Comparison of ENCODE assay signal across 8 mouse cellular contexts in genomic region chr2:60089528-60090247, GRCm38 (mm10).
DNase-seq lines count a peak whose midpoint lies in the region; ATAC-seq and TF ChIP-seq lines count a peak whose summit lies in the region.

No protein-coding gene starts in this region.

- 37% methylated on average over 15 of the region's 15 CpGs for WGBS in forebrain, embryonic 12.5 days
- 51% methylated on average over 15 of the region's 15 CpGs for WGBS in intestine, postnatal 0 days
- WGBS in midbrain, embryonic 16.5 days = 37% methylated on average over 15 of the region's 15 CpGs

- no peaks in the 10 kb centered on the region for H3K27me3 ChIP-seq in forebrain, embryonic 12.5 days
- no peaks in the 10 kb centered on the region for H3K27me3 ChIP-seq in intestine, postnatal 0 days (replicated peaks; ENCODE audit: control insufficient read depth, insufficient read depth, low read length)
- no peaks in the 10 kb centered on the region for H3K27me3 ChIP-seq in midbrain, embryonic 16.5 days (ENCODE audit: control insufficient read depth, insufficient read depth, low read depth, low read length)

- no peaks in the 10 kb centered on the region for H3K9me3 ChIP-seq in forebrain, embryonic 12.5 days
- H3K9me3 ChIP-seq in intestine, postnatal 0 days (ENCODE audit: control insufficient read depth) = no peaks in the 10 kb centered on the region
- no peaks in the 10 kb centered on the region for H3K9me3 ChIP-seq in midbrain, embryonic 16.5 days (replicated peaks; ENCODE audit: control insufficient read depth, low read length, poor library complexity, severe bottlenecking)

- peak overlapping the region; percentile 58 for H3K27ac ChIP-seq in forebrain, embryonic 12.5 days
- no peak overlapping the region for H3K27ac ChIP-seq in intestine, postnatal 0 days (ENCODE audit: low read depth, low read length)
- peak overlapping the region; percentile 71 for H3K27ac ChIP-seq in midbrain, embryonic 16.5 days (ENCODE audit: low read length)

- H3K4me1 ChIP-seq in forebrain, embryonic 12.5 days = peaks cover 13% of the 10 kb centered on the region
- no peaks in the 10 kb centered on the region for H3K4me1 ChIP-seq in intestine, postnatal 0 days (replicated peaks; ENCODE audit: control insufficient read depth, insufficient read depth, low read length)
- peaks cover 7% of the 10 kb centered on the region for H3K4me1 ChIP-seq in midbrain, embryonic 16.5 days (ENCODE audit: control insufficient read depth, insufficient read depth, low read length)

- peak; percentile 41 for DNase-seq in kidney, adult 9 months
- DNase-seq in kidney, adult 18-20 months = no peak
- DNase-seq in spleen, adult 18-20 months = no peak
- no peak for DNase-seq in thymus, postnatal 14 days
- DNase-seq in layer of hippocampus, adult 9-11 months = no peak

- H3K4me3 ChIP-seq in forebrain, embryonic 12.5 days (replicated peaks) = no peak overlapping the region
- no peak overlapping the region for H3K4me3 ChIP-seq in intestine, postnatal 0 days (ENCODE audit: low read depth, low read length)
- peak overlapping the region; percentile 3; the same call in 1 of the 2 replicates for H3K4me3 ChIP-seq in midbrain, embryonic 16.5 days (ENCODE audit: low read depth, low read length)

- no peak for ATAC-seq in forebrain, embryonic 12.5 days (ENCODE audit: low FRiP score)
- peak; percentile 16; the same call in 1 of the 2 replicates for ATAC-seq in intestine, postnatal 0 days
- peak; percentile 73 for ATAC-seq in midbrain, embryonic 16.5 days

- no peaks in the 10 kb centered on the region for H3K36me3 ChIP-seq in forebrain, embryonic 12.5 days (replicated peaks)
- H3K36me3 ChIP-seq in intestine, postnatal 0 days (ENCODE audit: control insufficient read depth, insufficient read depth) = no peaks in the 10 kb centered on the region; the same call in 1 of the 2 replicates
- no peaks in the 10 kb centered on the region for H3K36me3 ChIP-seq in midbrain, embryonic 16.5 days (ENCODE audit: control insufficient read depth, insufficient read depth, low read length)

- peak overlapping the region; percentile 27 for H3K4me2 ChIP-seq in forebrain, embryonic 12.5 days
- H3K4me2 ChIP-seq in intestine, postnatal 0 days (replicated peaks; ENCODE audit: low read depth) = peak overlapping the region; percentile 28
- peak overlapping the region; percentile 50 for H3K4me2 ChIP-seq in midbrain, embryonic 16.5 days (ENCODE audit: low read length)

- H3K9ac ChIP-seq in forebrain, embryonic 12.5 days = no peak overlapping the region
- no peak overlapping the region for H3K9ac ChIP-seq in intestine, postnatal 0 days (ENCODE audit: low read depth, low read length)
- peak overlapping the region; percentile 52 for H3K9ac ChIP-seq in midbrain, embryonic 16.5 days (ENCODE audit: low read depth, low read length)

- TF ChIP-seq CTCF in intestine, postnatal 0 days (IDR thresholded peaks at IDR 0.05; ENCODE audit: low read depth) = no peak
